Comparison of ENCODE assay signal across 17 mouse cellular contexts in genomic region chr5:136379405-136379804, GRCm38 (mm10).
DNase-seq lines count a peak whose midpoint lies in the region; ATAC-seq and TF ChIP-seq lines count a peak whose summit lies in the region.
"Had no signal": no experiment of that assay in that cellular context is flagged by ENCODE, and none has a peak within 500 bp of the region (broad histone marks: within the 10 kb centered on the region; RNA-seq: fewer than 3 reads in every experiment).

No protein-coding gene starts in this region.

- no peak overlapping the region for H3K9ac ChIP-seq in forebrain, postnatal 0 days
- H3K9ac ChIP-seq in forebrain, embryonic 12.5 days: no peak overlapping the region
- H3K9ac ChIP-seq in liver, embryonic 14.5 days (replicated peaks): no peak overlapping the region
- no peak overlapping the region for H3K9ac ChIP-seq in kidney, embryonic 14.5 days (ENCODE audit: low read depth, low read length)
- H3K9ac ChIP-seq: embryonic facial prominence, embryonic 13.5 days; hindbrain, embryonic 14.5 days; stomach, embryonic 15.5 days had no signal

- peaks cover 4% of the 10 kb centered on the region; the same call in 1 of the 2 replicates for H3K4me1 ChIP-seq in forebrain, postnatal 0 days (ENCODE audit: insufficient read depth)
- H3K4me1 ChIP-seq in forebrain, embryonic 12.5 days: peaks cover 34% of the 10 kb centered on the region
- H3K4me1 ChIP-seq in liver, embryonic 14.5 days (replicated peaks; ENCODE audit: control insufficient read depth in 2 of 2, insufficient read depth in 2 of 2, low read length in 1 of 2): no peaks in the 10 kb centered on the region
- no peaks in the 10 kb centered on the region for H3K4me1 ChIP-seq in kidney, embryonic 14.5 days (ENCODE audit: control insufficient read depth, insufficient read depth, low read length)
- H3K4me1 ChIP-seq: stomach, embryonic 15.5 days had no signal

- no peaks in the 10 kb centered on the region for H3K9me3 ChIP-seq in forebrain, postnatal 0 days (ENCODE audit: low read length)
- no peaks in the 10 kb centered on the region for H3K9me3 ChIP-seq in forebrain, embryonic 12.5 days
- no peaks in the 10 kb centered on the region for H3K9me3 ChIP-seq in liver, embryonic 14.5 days (ENCODE audit: control insufficient read depth, low read length)
- peaks cover 3% of the 10 kb centered on the region; the same call in 1 of the 2 replicates for H3K9me3 ChIP-seq in kidney, embryonic 14.5 days (ENCODE audit: control insufficient read depth, low read length)
- H3K9me3 ChIP-seq: embryonic facial prominence, embryonic 13.5 days; forebrain, embryonic 10.5 days; stomach, embryonic 15.5 days had no signal

- TF ChIP-seq EP300 in liver, embryonic 14.5 days (IDR thresholded peaks at IDR 0.05; ENCODE audit: low read depth): no peak

- 90% methylated on average over 1 of the region's 1 CpGs for WGBS in forebrain, postnatal 0 days
- 97% methylated on average over 1 of the region's 1 CpGs for WGBS in forebrain, embryonic 12.5 days
- WGBS in liver, embryonic 14.5 days (ENCODE audit: insufficient replicate concordance): 70% methylated on average over 1 of the region's 1 CpGs
- 70% methylated on average over 1 of the region's 1 CpGs for WGBS in kidney, embryonic 14.5 days

- H3K4me3 ChIP-seq in forebrain, postnatal 0 days (ENCODE audit: low read depth, low read length): no peak overlapping the region
- no peak overlapping the region for H3K4me3 ChIP-seq in forebrain, embryonic 12.5 days (replicated peaks)
- H3K4me3 ChIP-seq in liver, embryonic 14.5 days (ENCODE audit: insufficient read depth in 1 of 2, low read depth in 2 of 2, low read length in 2 of 2): no peak overlapping the region
- H3K4me3 ChIP-seq in kidney, embryonic 14.5 days (ENCODE audit: low read length): no peak overlapping the region
- H3K4me3 ChIP-seq: embryonic facial prominence, embryonic 13.5 days; forebrain, embryonic 10.5 days; stomach, embryonic 15.5 days had no signal

- no peak for DNase-seq in forebrain, postnatal 0 days
- DNase-seq in liver, embryonic 14.5 days (ENCODE audit: low read depth in 3 of 3, low spot score in 3 of 3): no peak
- DNase-seq in liver (no peak), ZHBTc4 (ENCODE audit: low read depth, low spot score) (peak; percentile 43)
- peak; percentile 24 to 31 for DNase-seq in B cell, adult 2 months
- no peak for DNase-seq in ovary, adult 18-20 months (ENCODE audit: low spot score)
- DNase-seq: adrenal gland, postnatal 14 days; heart, adult 11 months; left cerebral cortex, postnatal 4 days; lung, adult 18-20 months; right cerebral cortex, postnatal 14 days had no signal

- no peak overlapping the region for H3K27ac ChIP-seq in forebrain, postnatal 0 days (ENCODE audit: low read depth, low read length)
- no peak overlapping the region for H3K27ac ChIP-seq in forebrain, embryonic 12.5 days
- H3K27ac ChIP-seq in liver, embryonic 14.5 days: no peak overlapping the region
- no peak overlapping the region for H3K27ac ChIP-seq in kidney, embryonic 14.5 days (ENCODE audit: low read depth, low read length)
- H3K27ac ChIP-seq: embryonic facial prominence, embryonic 13.5 days; forebrain, embryonic 10.5 days; hindbrain, embryonic 14.5 days; stomach, embryonic 15.5 days had no signal

- no peak overlapping the region for H3K4me2 ChIP-seq in forebrain, postnatal 0 days (ENCODE audit: low read depth)
- H3K4me2 ChIP-seq in forebrain, embryonic 12.5 days: no peak overlapping the region
- no peak overlapping the region for H3K4me2 ChIP-seq in liver, embryonic 14.5 days (ENCODE audit: low read depth)
- no peak overlapping the region for H3K4me2 ChIP-seq in kidney, embryonic 14.5 days (replicated peaks; ENCODE audit: low read depth, low read length)
- H3K4me2 ChIP-seq: embryonic facial prominence, embryonic 13.5 days; hindbrain, embryonic 14.5 days; stomach, embryonic 15.5 days had no signal

- no peaks in the 10 kb centered on the region; the same call in 1 of the 2 replicates for H3K36me3 ChIP-seq in forebrain, postnatal 0 days (ENCODE audit: insufficient read depth)
- 0 out of 2 replicates have a peak, but pooled peaks cover 3% of the 10 kb centered on the region for H3K36me3 ChIP-seq in forebrain, embryonic 12.5 days (replicated peaks)
- no peaks in the 10 kb centered on the region for H3K36me3 ChIP-seq in liver, embryonic 14.5 days (replicated peaks; ENCODE audit: control insufficient read depth, insufficient read depth, low read depth)
- peaks cover 2% of the 10 kb centered on the region; the same call in 1 of the 2 replicates for H3K36me3 ChIP-seq in kidney, embryonic 14.5 days (ENCODE audit: control insufficient read depth, insufficient read depth, low read length)
- H3K36me3 ChIP-seq: embryonic facial prominence, embryonic 13.5 days had no signal

- no peaks in the 10 kb centered on the region for H3K27me3 ChIP-seq in forebrain, postnatal 0 days (ENCODE audit: insufficient read depth, low read length)
- no peaks in the 10 kb centered on the region for H3K27me3 ChIP-seq in forebrain, embryonic 12.5 days
- H3K27me3 ChIP-seq in liver, embryonic 14.5 days (ENCODE audit: control insufficient read depth, insufficient read depth, low read length): no peaks in the 10 kb centered on the region
- no peaks in the 10 kb centered on the region for H3K27me3 ChIP-seq in kidney, embryonic 14.5 days (ENCODE audit: control insufficient read depth, insufficient read depth, low read length)
- H3K27me3 ChIP-seq: embryonic facial prominence, embryonic 13.5 days; stomach, embryonic 15.5 days had no signal

- ATAC-seq in forebrain, postnatal 0 days: no peak
- ATAC-seq in forebrain, embryonic 12.5 days (ENCODE audit: low FRiP score): no peak
- ATAC-seq in liver, embryonic 14.5 days (ENCODE audit: insufficient read depth): no peak
- no peak for ATAC-seq in kidney, embryonic 14.5 days (ENCODE audit: low FRiP score, low TSS enrichment)

- peak; percentile 29 for TF ChIP-seq CTCF in forebrain, postnatal 0 days (IDR thresholded peaks at IDR 0.05; ENCODE audit: low read depth)
- TF ChIP-seq CTCF in liver, embryonic 14.5 days (IDR thresholded peaks at IDR 0.05; ENCODE audit: low read depth): peak; percentile 47

Comparison
In these comparisons a context has a peak if more than half of its experiments do, and no peak if none do; other contexts are left out.
1. DNase-seq: peak in B cell, adult 2 months (2 of 2) and ZHBTc4 (single experiment); none in forebrain, postnatal 0 days (single experiment), liver, embryonic 14.5 days (0 of 3), liver (single experiment) and ovary, adult 18-20 months (single experiment).